Mouse (Mus musculus) lung, postnatal 0 days (tissue): ENCODE measurements around the gene Hnf1a.
"Not testable (repeated sequence)": the region's sequence is repeated elsewhere in the genome, so short reads cannot be mapped to it uniquely, and the experiment has no call there.

Experiments
- CTCF ChIP-seq: IDR thresholded peaks from 2 replicates; pipeline ENCODE4 v1.5.1; 2016; ENCODE audit warnings: antibody characterized with exemption, mild to moderate bottlenecking
- EP300 ChIP-seq: IDR thresholded peaks from 2 replicates; pipeline ENCODE4 v1.6.1; 2016; ENCODE audit warnings: antibody characterized with exemption, mild to moderate bottlenecking, control low read depth

- not testable (repeated sequence) for TF ChIP-seq CTCF, EP300
Measured at GRCm38 (mm10) chr5:114917357-114917756, 53.5 kb downstream of the Hnf1a start.
